Mouse (Mus musculus) heart, embryonic 10.5 days (tissue): Measurements from ENCODE around the gene Lipf. TPM values are rescaled to one million over a fixed set of nuclear protein-coding genes. Genes with fewer than 3 reads are reported as not detected.

ENCODE experiments used
- DNase-seq: peaks from one replicate; pipeline ENCODE4 v3.0.0-alpha.2; 2017; ENCODE audit warnings: low spot score
- H3K27ac ChIP-seq: fragments of 300-500 bp; sonication (generic); 2 replicates; pipeline ENCODE4 v1.5.1; 2016; ENCODE audit warnings: mild to moderate bottlenecking
- H3K27me3 ChIP-seq: fragments of 300-500 bp; sonication (generic); 2 replicates; pipeline ENCODE4 v1.6.1; 2016; ENCODE audit warnings: mild to moderate bottlenecking; ENCODE audit not compliant: poor library complexity, insufficient read depth, severe bottlenecking
- H3K36me3 ChIP-seq: fragments of 300-500 bp; sonication (generic); 2 replicates; pipeline ENCODE4 v1.6.1; 2016; ENCODE audit warnings: mild to moderate bottlenecking, moderate library complexity
- H3K4me1 ChIP-seq: fragments of 300-500 bp; sonication (generic); 2 replicates; pipeline ENCODE4 v1.6.1; 2016; ENCODE audit warnings: mild to moderate bottlenecking
- H3K4me3 ChIP-seq: fragments of 300-500 bp; sonication (generic); 2 replicates; pipeline ENCODE4 v1.5.1; 2016; ENCODE audit warnings: mild to moderate bottlenecking, moderate library complexity
- H3K9me3 ChIP-seq: fragments of 300-500 bp; sonication (generic); 2 replicates; pipeline ENCODE4 v1.6.1; 2016; ENCODE audit warnings: mild to moderate bottlenecking, moderate library complexity
- WGBS: fragments of 180-500 bp; shearing (Covaris S2); methylation state at CpG from one replicate; pipeline ENCODE4 v1.1.7; 2016; 5-methylcytosine and 5-hydroxymethylcytosine counted together
- polyA plus RNA-seq: library from polyadenylated mRNA; unstranded; fragments of >200 nt; fragmentation: Nextera tagmentation; extraction: Ambion mirVana; gene quantifications from 2 replicates; pipeline ENCODE4 v1.2.1, GENCODE M21; 2016

The Lipf gene
- 0.30 and 0.75 TPM in 2 replicates for polyA plus RNA-seq

DNA sequence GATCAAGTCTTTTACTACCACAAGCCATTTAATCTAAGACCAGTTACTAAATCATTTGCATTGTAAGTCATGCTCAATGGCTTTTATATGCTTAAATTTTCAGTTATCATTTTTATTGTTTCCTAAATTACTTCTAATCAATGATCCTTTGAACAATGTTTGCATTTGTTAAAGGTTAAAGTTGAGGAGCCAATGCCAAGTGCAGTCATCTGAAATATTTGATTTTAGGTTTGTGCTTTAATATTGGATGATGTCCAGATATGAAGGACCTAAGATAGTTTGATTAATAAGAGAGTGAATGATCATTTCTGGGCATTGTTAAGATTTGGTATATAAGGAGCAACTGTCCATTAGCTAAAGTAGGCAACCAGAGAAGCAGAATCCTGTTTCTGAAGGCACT, at the start of gene Lipf:
Gene Lipf (plus strand): TSS at position 301 of the 400 bp plus-strand sequence.
- Histone ChIP-seq H3K27ac (no peak within 1 kb of the TSS), H3K9me3 (no peaks in the 10 kb centered on the region), H3K4me3 (no peak within 1 kb of the TSS), H3K4me1 (no peaks in the 10 kb centered on the region), H3K36me3 (no peaks in the 10 kb centered on the region), H3K27me3 (no peaks in the 10 kb centered on the region)
- DNase-seq, result no peak

DNA sequence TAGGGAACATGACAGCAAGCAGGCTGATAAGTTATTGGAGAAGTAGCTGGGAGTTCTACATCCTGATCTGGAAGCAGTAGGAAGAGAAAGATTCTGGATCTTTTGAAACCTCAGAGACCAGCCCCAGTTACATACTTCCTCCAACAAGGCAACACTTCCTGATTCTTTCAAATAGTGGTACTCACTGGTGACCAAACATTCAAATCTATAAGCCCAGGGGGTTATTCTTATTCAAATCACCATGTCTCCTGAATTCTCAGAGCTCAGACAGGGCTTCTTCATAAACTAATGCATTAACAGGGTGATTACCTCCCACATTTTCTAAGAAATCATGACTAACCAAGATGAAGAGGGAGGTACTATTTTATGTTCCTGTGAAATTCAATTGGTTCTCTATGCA, 36.9 kb upstream of the Lipf start:
- no peaks in the 10 kb centered on the region for H3K27me3 ChIP-seq
- H3K36me3 ChIP-seq, result no peaks in the 10 kb centered on the region
- DNase-seq, result no peak
- no peaks in the 10 kb centered on the region for H3K9me3 ChIP-seq
- H3K4me1 ChIP-seq, result no peaks in the 10 kb centered on the region
- no peak overlapping the region for H3K27ac ChIP-seq
- no peak overlapping the region for H3K4me3 ChIP-seq

DNA sequence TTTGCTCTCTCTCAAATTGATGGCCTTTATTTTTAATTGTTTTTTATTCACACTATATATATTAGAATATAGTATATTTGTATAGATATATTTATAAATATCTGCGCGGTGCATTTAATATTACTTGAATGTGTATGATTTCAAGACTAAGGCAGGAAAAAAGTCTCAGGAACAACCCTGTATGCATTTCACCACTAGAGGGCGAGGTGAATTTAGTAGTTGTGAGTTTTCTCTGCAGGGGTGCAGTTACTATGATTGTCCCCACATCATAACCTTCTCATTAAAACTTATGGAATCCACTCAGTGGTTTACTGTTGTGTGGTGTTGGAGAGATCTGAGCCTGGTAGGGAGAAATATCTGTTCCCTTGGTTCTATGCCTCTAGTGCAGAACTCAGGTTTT, 18.0 kb downstream of the Lipf start:
- no peak overlapping the region for H3K4me3 ChIP-seq
- H3K27ac ChIP-seq, result no peak overlapping the region
- H3K9me3 ChIP-seq, result no peaks in the 10 kb centered on the region
- WGBS, result 48% methylated on average over 3 of the region's 3 CpGs
- no peaks in the 10 kb centered on the region for H3K4me1 ChIP-seq
- no peaks in the 10 kb centered on the region for H3K27me3 ChIP-seq
- H3K36me3 ChIP-seq, result no peaks in the 10 kb centered on the region
- DNase-seq, result no peak

DNA sequence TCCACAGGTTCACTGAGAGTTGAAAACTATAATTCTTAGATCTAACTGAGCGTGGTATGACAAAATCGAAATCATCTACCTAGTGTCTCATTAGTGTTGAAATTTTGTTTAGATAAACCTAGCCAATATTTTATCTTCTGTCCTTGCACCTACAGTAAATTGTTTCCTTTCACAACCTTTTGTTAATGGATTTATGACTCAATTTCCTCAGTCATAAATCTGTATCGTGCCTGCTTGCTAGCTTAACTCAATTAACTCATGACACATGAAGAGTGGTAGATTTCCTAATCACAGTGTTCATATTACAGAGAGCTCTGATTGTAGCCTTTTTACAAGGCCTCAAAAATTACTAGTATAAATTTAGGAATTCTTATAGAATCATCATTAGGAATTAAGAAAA, 22.1 kb downstream of the Lipf start:
- WGBS, result 82% methylated on average over 3 of the region's 3 CpGs
- no peak overlapping the region for H3K27ac ChIP-seq
- no peaks in the 10 kb centered on the region for H3K36me3 ChIP-seq
- H3K4me3 ChIP-seq, result no peak overlapping the region
- no peaks in the 10 kb centered on the region for H3K9me3 ChIP-seq
- H3K27me3 ChIP-seq, result no peaks in the 10 kb centered on the region
- no peaks in the 10 kb centered on the region for H3K4me1 ChIP-seq
- DNase-seq, result no peak

DNA sequence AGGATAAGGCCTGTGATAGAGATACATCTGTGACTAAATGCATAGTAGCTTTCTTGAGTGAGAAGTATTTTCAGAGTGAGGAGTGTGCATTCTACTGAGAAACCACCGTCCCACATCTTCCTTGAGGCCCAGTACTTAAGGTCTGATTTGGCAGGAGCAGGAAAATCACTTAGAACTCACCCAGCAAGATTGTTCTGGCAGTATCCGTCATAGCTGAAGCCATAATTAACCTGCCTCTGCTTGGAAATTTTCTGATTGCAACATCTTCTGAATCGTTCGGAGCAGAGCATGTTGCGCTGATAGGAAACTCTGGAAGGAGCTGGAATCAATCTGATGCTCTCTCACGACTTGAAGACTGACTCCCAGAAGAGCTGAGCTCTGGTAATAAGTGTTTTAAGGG, 47.0 kb downstream of the Lipf start, which contains the start of gene Lipk:
Gene Lipk (plus strand): TSS at position 289 of the 400 bp plus-strand sequence.
- Histone ChIP-seq H3K27me3 (no peaks in the 10 kb centered on the region), H3K4me1 (no peaks in the 10 kb centered on the region), H3K4me3 (no peak within 1 kb of the TSS), H3K27ac (no peak within 1 kb of the TSS), H3K36me3 (no peaks in the 10 kb centered on the region), H3K9me3 (no peaks in the 10 kb centered on the region)
- WGBS, result 84% methylated on average over 6 of the region's 6 CpGs
- no peak for DNase-seq

DNA sequence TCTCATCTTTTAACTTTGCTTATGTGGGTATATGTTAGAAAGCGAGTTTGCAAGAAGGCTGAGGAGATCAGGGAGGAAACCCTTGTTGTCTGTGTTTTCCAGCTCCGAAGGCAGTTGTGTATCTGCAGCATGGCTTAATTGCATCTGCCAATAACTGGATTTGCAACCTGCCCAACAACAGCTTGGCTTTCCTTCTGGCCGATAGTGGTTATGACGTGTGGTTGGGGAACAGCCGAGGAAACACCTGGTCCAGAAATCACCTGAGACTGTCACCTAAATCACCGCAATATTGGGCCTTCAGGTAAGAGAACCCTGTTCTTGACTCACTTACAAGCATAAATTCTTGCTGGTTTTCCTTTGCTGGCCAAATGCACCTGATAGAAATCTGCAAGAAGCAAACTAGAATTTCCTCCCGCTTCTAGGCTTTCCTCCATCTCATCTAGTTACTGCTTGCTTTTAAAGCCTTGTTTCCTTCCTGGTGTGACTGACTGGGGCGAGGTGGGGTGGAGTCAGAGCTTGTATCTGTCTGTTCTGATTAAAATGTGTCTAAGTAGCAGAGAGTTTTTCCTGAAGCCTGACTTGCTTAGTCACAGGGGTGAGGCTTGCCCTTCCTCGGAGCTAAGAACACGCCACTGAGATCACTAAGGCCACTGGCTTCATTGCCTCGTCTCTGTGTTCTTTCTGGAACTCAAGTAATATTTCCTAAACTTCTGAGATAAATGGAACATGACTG, 60.6 kb downstream of the Lipf start:
- 73% methylated on average over 11 of the region's 11 CpGs for WGBS

DNA sequence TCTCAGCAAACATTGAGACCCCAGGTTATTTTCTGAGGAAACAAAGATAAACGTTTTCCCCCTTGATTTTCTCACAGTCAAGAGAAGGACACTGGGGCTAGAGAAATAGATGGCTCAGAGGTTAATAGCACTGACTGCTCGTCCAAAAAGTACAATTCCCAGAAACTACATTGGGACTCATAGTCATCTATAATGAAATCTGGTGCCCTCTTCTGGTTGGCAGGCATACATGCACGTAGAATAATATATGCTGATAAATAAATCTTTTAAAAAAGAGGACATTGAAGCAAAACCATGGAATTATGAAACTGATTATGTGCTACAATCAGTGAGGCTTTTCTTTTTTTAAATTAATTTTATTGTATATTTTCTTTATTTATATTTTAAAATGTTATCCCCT, 61.8 kb downstream of the Lipf start:
- 52% methylated on average over 3 of the region's 3 CpGs for WGBS
- no peak overlapping the region for H3K4me3 ChIP-seq
- no peaks in the 10 kb centered on the region for H3K4me1 ChIP-seq
- H3K27ac ChIP-seq, result no peak overlapping the region
- H3K36me3 ChIP-seq, result no peaks in the 10 kb centered on the region
- DNase-seq, result no peak
- no peaks in the 10 kb centered on the region for H3K27me3 ChIP-seq
- no peaks in the 10 kb centered on the region for H3K9me3 ChIP-seq

More for the DNA sequence above, 60.6 kb downstream of the Lipf start:
- no peaks in the 10 kb centered on the region for H3K4me1 ChIP-seq
- no peaks in the 10 kb centered on the region for H3K9me3 ChIP-seq
- no peak overlapping the region for H3K4me3 ChIP-seq
- H3K27ac ChIP-seq, result no peak overlapping the region
- no peaks in the 10 kb centered on the region for H3K27me3 ChIP-seq
- H3K36me3 ChIP-seq, result no peaks in the 10 kb centered on the region
- DNase-seq, result no peak

Other genes with a start within 250 kb of the Lipf start
- gene Lipo2, start 209.8 kb upstream of the Lipf start, polyA plus RNA-seq, result 0.55 and 0.59 TPM in 2 replicates
- gene Lipo3, start 199.2 kb upstream of the Lipf start, polyA plus RNA-seq, result 10.2 and 11.2 TPM in 2 replicates
- gene Lipo1, start 173.7 kb upstream of the Lipf start, polyA plus RNA-seq, result not detected in 2 replicates
- gene Lipk, start 47.1 kb downstream of the Lipf start, polyA plus RNA-seq, result not detected in 2 replicates
- gene Lipn, start 106.2 kb downstream of the Lipf start, polyA plus RNA-seq, result not detected in 2 replicates
- gene Lipm, start 139.7 kb downstream of the Lipf start, polyA plus RNA-seq, result not detected in 2 replicates
- not detected in 2 replicates for gene Ankrd22, start 204.9 kb downstream of the Lipf start, polyA plus RNA-seq
- gene Stambpl1, start 231.0 kb downstream of the Lipf start, polyA plus RNA-seq, result 3.9 and 6.3 TPM in 2 replicates